Mouse (Mus musculus) stomach, postnatal 0 days (tissue): ENCODE measurements around the gene Fam172a. TPM values are rescaled to one million over a fixed set of nuclear protein-coding genes. Genes with fewer than 3 reads are reported as not detected.

Source experiments
- ATAC-seq: fragments of 200-750 bp; cut with Nextera tagmentation; 2 replicates; pipeline ENCODE4 v1.8.0; 2017; ENCODE audit not compliant: low FRiP score, low TSS enrichment
- DNase-seq: peaks from one replicate; pipeline ENCODE4 v3.0.0-alpha.2; 2016; ENCODE audit warnings: low spot score
- H3K27ac ChIP-seq: fragments of 300-500 bp; sonication (generic); replicated peaks from 2 replicates; pipeline ENCODE4 v1.5.1; 2014; ENCODE audit warnings: mild to moderate bottlenecking, control low read depth
- H3K27me3 ChIP-seq: fragments of 300-500 bp; sonication (generic); 2 replicates; pipeline ENCODE4 v1.6.1; 2014; ENCODE audit warnings: low read length; ENCODE audit not compliant: control insufficient read depth, insufficient read depth
- H3K36me3 ChIP-seq: fragments of 300-500 bp; sonication (generic); 2 replicates; pipeline ENCODE4 v1.6.1; 2014; ENCODE audit warnings: low read length, mixed read lengths; ENCODE audit not compliant: control insufficient read depth, insufficient read depth
- H3K4me1 ChIP-seq: fragments of 300-500 bp; sonication (generic); replicated peaks from 2 replicates; pipeline ENCODE4 v1.6.1; 2014; ENCODE audit warnings: antibody characterized with exemption; ENCODE audit not compliant: control insufficient read depth, insufficient read depth
- H3K4me2 ChIP-seq: fragments of 300-500 bp; sonication (generic); replicated peaks from 2 replicates; pipeline ENCODE4 v1.6.1; 2014; ENCODE audit warnings: low read depth, mild to moderate bottlenecking, control low read depth, moderate library complexity
- H3K4me3 ChIP-seq: fragments of 300-500 bp; sonication (generic); 2 replicates; pipeline ENCODE4 v1.5.1; 2014; ENCODE audit warnings: low read depth, low read length, control low read depth
- H3K9ac ChIP-seq: fragments of 300-500 bp; sonication (generic); 2 replicates; pipeline ENCODE4 v1.6.1; 2014; ENCODE audit warnings: mild to moderate bottlenecking, low read length, control low read depth, mixed read lengths
- H3K9me3 ChIP-seq: fragments of 300-500 bp; sonication (generic); 2 replicates; pipeline ENCODE4 v1.6.1; 2016; ENCODE audit warnings: low read length; ENCODE audit not compliant: control insufficient read depth
- CTCF ChIP-seq: IDR thresholded peaks from 2 replicates; pipeline ENCODE4 v1.5.1; 2016; ENCODE audit warnings: antibody characterized with exemption, low read depth, mild to moderate bottlenecking, moderate library complexity
- EP300 ChIP-seq: optimal IDR thresholded peaks from 2 replicates; pipeline ENCODE3; 2016; ENCODE audit warnings: antibody characterized with exemption
- WGBS: fragments of 180-500 bp; shearing (Covaris S2); extraction: QIAGEN DNeasy Blood & Tissue Kit; methylation state at CpG from one replicate; pipeline ENCODE4 v1.1.7; 2014; 5-methylcytosine and 5-hydroxymethylcytosine counted together
- polyA plus RNA-seq: library from polyadenylated mRNA; unstranded; fragments of >200 nt; fragmentation: Nextera tagmentation; extraction: Ambion mirVana; gene quantifications from 2 replicates; pipeline ENCODE4 v1.2.1, GENCODE M21; 2015

Gene Fam172a
- polyA plus RNA-seq, 1 experiment from 2014 or later = 19.8 TPM

- ATAC-seq (no peak), DNase-seq (no peak)
- TF ChIP-seq EP300 = no peak
- no peak for TF ChIP-seq CTCF
- Histone ChIP-seq H3K27me3 (0 out of 2 replicates have a peak, but pooled peaks cover 2% of the 10 kb centered on the region), H3K36me3 (no peaks in the 10 kb centered on the region), H3K9me3 (no peaks in the 10 kb centered on the region), H3K4me2 (no peak overlapping the region), H3K9ac (no peak overlapping the region), H3K4me1 (no peaks in the 10 kb centered on the region), H3K27ac (no peak overlapping the region), H3K4me3 (no peak overlapping the region)
- 59% methylated on average over 3 of the region's 3 CpGs for WGBS
Observed at GRCm38 (mm10) chr13:78180261-78180660, 478.4 kb downstream of the Fam172a start.

DNA sequence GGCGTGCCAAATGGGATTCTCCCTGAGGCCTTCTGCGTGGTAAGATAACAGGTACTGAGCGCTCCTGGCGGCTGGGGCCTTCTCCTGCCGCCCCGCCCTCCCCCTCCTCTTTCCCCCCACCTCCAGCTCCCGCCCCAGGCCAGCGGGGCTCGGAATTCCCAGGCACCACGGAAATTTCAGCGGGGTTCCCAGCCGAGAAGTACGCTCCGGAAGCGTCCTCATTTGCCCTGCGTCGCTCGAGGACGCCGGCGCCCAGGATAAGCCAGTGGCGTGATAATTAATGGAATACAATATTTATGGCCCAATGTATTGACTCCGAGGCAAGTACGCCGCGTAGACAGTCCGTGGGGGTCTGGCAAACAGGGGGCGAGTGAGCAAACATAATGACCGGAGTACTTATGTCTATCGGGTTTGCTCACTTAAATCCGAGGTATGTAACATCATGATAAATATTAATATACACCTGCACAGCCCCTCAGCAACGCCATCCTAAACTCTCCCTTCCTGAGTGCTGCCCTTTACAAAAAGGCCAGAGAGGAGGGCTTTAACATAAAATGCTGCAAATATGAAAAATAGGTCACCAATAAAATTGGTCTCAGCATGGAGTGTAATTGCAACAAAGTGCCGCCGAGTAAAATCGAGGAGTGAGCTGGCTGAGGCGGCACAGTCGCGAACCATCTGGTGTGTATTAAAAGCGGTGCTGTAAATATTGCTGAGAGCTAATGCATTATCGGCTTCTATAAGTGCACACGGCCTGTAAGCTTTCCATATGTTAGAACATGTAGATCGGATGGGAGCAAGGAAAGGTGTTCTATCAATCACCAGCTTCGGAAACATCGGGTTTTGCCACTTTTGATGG lies 479.5 kb downstream of the Fam172a start:
- DNase-seq = no peak
- no peak overlapping the region for H3K9ac ChIP-seq
- H3K4me3 ChIP-seq = peak overlapping the region; percentile 34
- TF ChIP-seq EP300 = no peak
- TF ChIP-seq CTCF = no peak
- WGBS = 2% methylated on average over 43 of the region's 44 CpGs
- H3K4me1 ChIP-seq = no peaks in the 10 kb centered on the region
- peak overlapping the region; percentile 56 for H3K4me2 ChIP-seq
- H3K9me3 ChIP-seq = no peaks in the 10 kb centered on the region
- ATAC-seq = no peak
- 0 out of 2 replicates have a peak, but pooled peaks cover 2% of the 10 kb centered on the region for H3K27me3 ChIP-seq
- no peaks in the 10 kb centered on the region for H3K36me3 ChIP-seq
- H3K27ac ChIP-seq = peak overlapping the region; percentile 35; the same call in 1 of the 2 replicates

- ATAC-seq (no peak), DNase-seq (no peak)
- Histone ChIP-seq H3K36me3 (no peaks in the 10 kb centered on the region), H3K27ac (peak overlapping the region; percentile 56; the same call in 1 of the 2 replicates), H3K4me1 (no peaks in the 10 kb centered on the region), H3K9me3 (no peaks in the 10 kb centered on the region), H3K27me3 (0 out of 2 replicates have a peak, but pooled peaks cover 2% of the 10 kb centered on the region), H3K4me2 (peak overlapping the region; percentile 56), H3K9ac (0 out of 2 replicates have a peak overlapping the region, but pooled peaks have one; percentile 31), H3K4me3 (peak overlapping the region; percentile 34)
- 9% methylated on average over 14 of the region's 14 CpGs for WGBS
- TF ChIP-seq CTCF (no peak), EP300 (no peak)
Observed at GRCm38 (mm10) chr13:78181930-78182558, 480.2 kb downstream of the Fam172a start.

DNA sequence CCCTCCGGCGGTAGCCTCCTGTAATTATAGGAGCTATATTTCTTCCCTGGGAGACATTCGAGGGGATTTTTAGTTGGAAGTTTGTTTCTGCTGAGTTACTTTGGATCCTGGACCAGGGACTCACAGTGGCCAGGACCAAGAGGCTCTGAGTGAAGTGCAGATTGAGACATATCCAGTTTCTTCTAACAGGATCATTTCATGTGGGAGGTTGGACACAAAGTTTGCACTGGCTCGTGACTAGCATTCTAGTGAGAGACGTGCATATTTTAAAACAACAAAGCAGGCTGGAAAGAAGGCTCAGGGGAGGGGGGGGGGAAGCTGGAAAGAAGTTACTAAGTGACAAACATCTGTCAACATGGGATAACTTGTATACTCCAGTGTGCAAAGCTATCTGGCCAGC lies 481.2 kb downstream of the Fam172a start:
- Histone ChIP-seq H3K27ac (peak overlapping the region; percentile 24; the same call in 1 of the 2 replicates), H3K4me1 (no peaks in the 10 kb centered on the region), H3K27me3 (0 out of 2 replicates have a peak, but pooled peaks cover 2% of the 10 kb centered on the region), H3K36me3 (no peaks in the 10 kb centered on the region), H3K9me3 (no peaks in the 10 kb centered on the region), H3K4me2 (peak overlapping the region; percentile 56), H3K9ac (no peak overlapping the region), H3K4me3 (no peak overlapping the region)
- ATAC-seq (no peak), DNase-seq (no peak)
- TF ChIP-seq EP300 (no peak), CTCF (no peak)
- 17% methylated on average over 5 of the region's 5 CpGs for WGBS

DNA sequence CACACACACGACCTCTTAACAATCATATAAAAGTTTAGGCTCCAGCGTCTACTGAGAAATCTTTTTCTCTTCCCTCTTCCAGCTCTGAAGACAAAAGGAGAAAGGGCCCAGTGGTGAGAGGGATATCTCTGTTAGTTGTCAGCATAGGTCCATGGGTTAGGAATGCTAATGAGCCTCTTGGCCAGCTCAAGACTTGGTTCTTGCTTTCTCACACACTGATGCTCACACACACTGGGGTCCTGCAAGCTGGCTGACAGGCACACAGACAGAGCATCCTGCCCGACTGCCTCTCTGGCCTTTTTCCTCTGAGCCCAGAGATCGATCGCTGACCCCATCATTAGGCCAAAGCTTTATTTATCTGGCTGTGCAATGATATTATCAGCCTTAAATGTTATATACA lies 482.2 kb downstream of the Fam172a start:
- no peaks in the 10 kb centered on the region for H3K4me1 ChIP-seq
- H3K9ac ChIP-seq = no peak overlapping the region
- DNase-seq (no peak), ATAC-seq (no peak)
- H3K27me3 ChIP-seq = 0 out of 2 replicates have a peak, but pooled peaks cover 2% of the 10 kb centered on the region
- H3K36me3 ChIP-seq = no peaks in the 10 kb centered on the region
- H3K9me3 ChIP-seq = no peaks in the 10 kb centered on the region
- H3K4me2 ChIP-seq = no peak overlapping the region
- TF ChIP-seq EP300 = no peak
- no peak for TF ChIP-seq CTCF
- H3K27ac ChIP-seq = no peak overlapping the region
- no peak overlapping the region for H3K4me3 ChIP-seq
- 38% methylated on average over 5 of the region's 5 CpGs for WGBS
